Mouse (Mus musculus) T-helper 2 cell (primary cell): Measurements from ENCODE around the gene Adcy10.

Source experiments
- in situ Hi-C: fragments of 300-600 bp; cut with MboI, MseI; formaldehyde crosslinking; loops from one replicate; pipeline ENCODE4 v1.15.1; 2025; ENCODE audit warnings: high pct_unique_total_duplicates

Gene Adcy10

GRCm38 (mm10) chr1:165484688-165485233 is at the start of gene Adcy10:
Gene Adcy10, plus strand, starts transcription at chr1:165485183.
- in situ Hi-C loops = no loop called here

DNA sequence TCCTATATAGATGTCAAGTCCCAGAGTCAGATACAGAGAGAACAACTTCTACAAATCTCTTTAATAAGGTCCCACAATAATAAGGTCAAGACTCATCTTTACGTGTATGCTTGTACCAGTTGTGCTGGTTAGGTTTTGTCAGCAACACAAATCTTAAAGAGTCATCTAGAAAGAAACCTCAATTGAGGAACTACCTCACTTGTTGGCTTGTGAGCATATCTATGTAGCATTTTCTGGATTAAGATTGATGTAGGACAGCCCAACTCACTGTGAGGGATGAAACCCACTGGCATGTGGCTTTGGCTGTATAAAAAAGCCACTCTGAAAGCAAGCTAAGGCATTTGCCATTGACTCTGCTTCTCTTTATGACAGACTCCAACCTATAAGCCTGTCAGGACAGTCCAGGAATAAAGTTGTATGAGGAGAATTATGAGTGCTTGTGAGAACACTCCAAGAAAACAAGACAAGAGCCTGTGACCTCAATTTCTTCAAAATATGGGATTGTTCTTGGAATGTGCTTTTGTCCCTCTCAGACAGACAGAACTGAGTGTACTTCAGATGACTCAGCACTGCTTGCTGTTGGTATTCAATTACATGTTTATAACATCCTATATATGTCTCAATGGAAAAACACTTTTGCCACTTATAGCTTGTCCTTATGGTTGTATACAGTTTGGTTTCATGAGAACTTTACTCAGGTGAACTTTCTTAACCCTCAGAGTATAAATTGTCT is 46.5 kb upstream of the Adcy10 start:
- in situ Hi-C loops = no loop called here

- in situ Hi-C loops = no loop called here
Observed at GRCm38 (mm10) chr1:165440788-165441187, 44.2 kb upstream of the Adcy10 start.

DNA sequence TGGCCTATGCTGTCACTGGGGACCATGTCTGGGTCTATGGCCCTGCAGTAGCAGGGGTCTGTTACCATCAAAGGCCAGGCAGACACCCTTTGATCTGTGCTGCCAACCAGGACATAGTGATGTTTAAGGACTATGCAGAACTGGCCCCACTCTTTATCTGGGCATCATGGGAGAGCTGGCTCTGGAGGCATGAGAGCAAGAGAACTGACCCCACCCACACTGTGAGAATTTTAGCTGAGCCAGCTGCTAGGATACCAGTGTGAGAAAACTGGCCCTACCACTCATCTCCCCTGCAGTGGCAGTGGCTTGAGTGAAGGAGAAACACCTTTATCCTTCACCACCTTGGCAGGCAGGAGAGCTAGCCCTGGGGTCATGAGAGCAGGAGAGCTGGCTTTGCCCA is 43.8 kb upstream of the Adcy10 start:
- in situ Hi-C loops = no loop called here

GRCm38 (mm10) chr1:165441719-165442118 is 43.3 kb upstream of the Adcy10 start:
- in situ Hi-C loops = no loop called here

DNA sequence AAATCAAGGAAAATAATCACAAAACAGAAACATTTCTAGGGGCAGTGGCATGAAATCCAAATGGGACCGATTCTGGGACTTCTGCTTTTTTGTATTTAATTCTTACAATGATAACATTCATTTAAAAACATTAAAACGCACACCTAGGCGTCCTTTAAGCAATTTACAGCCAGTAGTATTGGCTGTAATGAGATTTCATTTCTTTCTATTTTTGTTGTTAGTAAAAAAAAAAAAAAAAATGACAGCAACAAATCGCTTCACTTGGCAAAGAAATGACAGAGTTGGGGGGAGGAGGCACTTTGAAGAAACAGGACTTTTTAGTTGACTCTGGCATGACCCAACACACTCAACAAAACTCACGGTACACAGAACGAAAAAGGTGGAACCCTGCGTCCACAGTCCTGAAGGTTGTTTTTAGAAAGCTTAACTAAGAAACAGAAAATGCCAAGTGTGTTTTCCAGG is 25.9 kb upstream of the Adcy10 start:
- in situ Hi-C loops = loop anchor here (10.0 kb wide), 1 partner anchor 916 kb away; the partner anchor contains the start of gene Tada1

- in situ Hi-C loops = loop anchor here (10.0 kb wide), 1 partner anchor 915 kb away; the partner anchor contains the start of gene Tada1
Observed at GRCm38 (mm10) chr1:165459503-165460181, 25.3 kb upstream of the Adcy10 start.

GRCm38 (mm10) chr1:165460360-165460800 is 24.6 kb upstream of the Adcy10 start, which contains the start of the genes Dcaf6 and Mpc2:
Gene Dcaf6, minus strand, starts transcription at chr1:165460475.
Gene Mpc2, plus strand, starts transcription at chr1:165460637.
- in situ Hi-C loops = no loop called here

DNA sequence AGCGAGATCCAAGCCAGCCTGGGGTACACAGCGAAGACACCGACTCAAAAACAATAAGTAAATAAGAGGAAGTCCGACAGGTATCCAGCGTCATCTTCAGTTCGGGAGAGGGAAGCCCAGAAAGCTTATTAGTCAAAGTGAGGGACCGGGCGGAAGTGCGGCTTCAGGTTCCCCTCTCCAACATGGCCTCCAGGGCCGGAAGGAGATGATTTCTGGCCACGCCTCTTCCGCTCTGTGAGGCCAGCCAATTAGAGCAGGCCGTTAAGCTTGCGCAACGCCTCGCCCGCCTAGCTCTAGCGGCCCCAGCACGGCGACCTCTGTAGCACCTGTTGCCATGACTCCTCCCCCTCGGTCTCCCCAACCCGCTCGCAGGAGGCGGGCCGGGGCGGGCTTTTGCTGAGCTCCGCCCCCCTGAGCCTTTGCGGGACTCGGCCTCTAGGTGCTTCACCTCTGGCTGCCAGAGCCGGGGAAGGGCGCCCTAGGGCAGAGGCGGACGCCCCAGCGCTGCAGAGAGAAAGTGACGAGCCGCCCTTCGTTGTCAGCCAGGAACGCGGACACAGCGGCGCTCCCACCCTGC is 24.1 kb upstream of the Adcy10 start:
- in situ Hi-C loops = no loop called here

DNA sequence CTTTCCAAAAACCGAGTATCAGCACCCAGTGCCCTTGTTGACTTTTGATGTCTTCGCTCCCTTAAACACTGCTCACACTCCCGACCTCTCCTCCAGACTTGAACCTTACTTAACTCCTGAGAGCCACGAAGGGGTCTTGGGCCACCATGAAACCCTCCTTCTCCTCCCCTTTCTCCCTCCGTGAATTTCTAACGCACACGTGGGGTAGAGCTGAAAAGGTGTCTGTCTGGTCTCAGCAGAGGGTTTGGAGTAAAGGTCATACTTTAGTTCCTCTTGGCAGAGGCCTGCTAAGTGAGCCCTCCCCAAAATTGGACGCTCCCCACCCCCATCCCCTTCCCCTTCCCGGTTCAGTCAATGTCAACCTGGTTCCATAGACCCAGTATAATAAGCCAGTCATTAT is 23.3 kb upstream of the Adcy10 start:
- in situ Hi-C loops = no loop called here

- in situ Hi-C loops = no loop called here
Observed at GRCm38 (mm10) chr1:165462861-165463260, 22.1 kb upstream of the Adcy10 start.

- in situ Hi-C loops = no loop called here
Observed at GRCm38 (mm10) chr1:165464574-165464973, 20.4 kb upstream of the Adcy10 start.

DNA sequence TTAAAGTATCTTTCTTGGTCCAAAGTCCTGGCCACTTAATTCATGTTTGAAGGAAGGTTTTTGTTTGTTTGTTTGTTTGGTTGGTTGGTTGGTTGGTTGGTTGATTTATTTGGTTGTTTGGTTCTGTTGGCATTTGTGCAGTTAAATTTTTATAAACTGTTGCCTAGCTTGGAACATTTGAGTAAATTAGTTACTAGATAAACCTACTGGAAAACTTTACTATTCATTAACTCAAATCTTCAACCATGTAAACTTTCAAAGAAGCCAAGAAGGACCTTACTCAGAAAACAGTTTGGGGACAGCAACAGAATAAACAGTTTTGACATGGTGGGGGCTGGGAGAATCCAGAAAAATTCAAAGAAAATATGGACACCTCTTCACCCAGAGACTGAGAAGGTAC is 16.0 kb upstream of the Adcy10 start:
- in situ Hi-C loops = no loop called here

GRCm38 (mm10) chr1:165469717-165470116 is 15.3 kb upstream of the Adcy10 start:
- in situ Hi-C loops = no loop called here

- in situ Hi-C loops = no loop called here
Observed at GRCm38 (mm10) chr1:165471490-165471889, 13.5 kb upstream of the Adcy10 start.

- in situ Hi-C loops = no loop called here
Observed at GRCm38 (mm10) chr1:165486108-165486507, 1.1 kb downstream of the Adcy10 start.

DNA sequence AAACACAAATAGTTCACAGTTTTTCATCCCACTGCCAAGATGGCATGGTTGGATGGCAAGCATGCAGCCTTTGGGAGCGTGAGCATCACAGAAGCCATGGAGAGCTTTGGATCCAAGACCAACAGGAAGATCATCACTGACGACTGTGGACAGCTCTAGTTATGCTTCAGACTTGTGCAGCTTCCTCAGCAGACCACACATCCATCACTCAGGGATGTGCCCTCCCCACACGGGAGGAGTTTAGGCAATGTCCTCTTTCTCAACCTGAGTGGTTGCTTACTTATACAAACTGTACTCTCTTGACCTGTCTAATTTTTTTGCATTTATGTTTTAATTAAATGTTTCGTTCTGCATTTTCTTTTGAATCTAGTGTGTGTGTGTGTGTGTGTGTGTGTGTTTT is 4.2 kb downstream of the Adcy10 start:
- in situ Hi-C loops = no loop called here

DNA sequence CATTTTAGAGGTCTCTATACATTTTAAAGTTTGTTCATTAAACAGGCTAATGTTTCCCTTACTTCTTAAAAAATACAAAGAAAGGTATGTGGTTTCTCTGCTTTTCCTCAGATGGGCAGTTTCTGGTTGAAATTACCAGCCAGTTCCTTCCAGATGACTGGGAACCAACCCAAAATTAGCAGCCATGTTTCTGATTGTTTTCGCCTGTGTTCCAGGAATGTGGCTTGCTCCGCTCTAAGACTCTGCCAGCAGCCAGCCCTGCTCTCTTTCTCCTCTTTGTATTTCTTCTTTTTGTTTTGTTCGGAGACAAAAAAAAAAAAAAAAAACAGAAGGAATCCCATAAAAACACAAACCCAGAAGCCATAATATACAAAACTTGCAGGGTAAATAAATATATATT is 13.9 kb downstream of the Adcy10 start:
- in situ Hi-C loops = no loop called here

DNA sequence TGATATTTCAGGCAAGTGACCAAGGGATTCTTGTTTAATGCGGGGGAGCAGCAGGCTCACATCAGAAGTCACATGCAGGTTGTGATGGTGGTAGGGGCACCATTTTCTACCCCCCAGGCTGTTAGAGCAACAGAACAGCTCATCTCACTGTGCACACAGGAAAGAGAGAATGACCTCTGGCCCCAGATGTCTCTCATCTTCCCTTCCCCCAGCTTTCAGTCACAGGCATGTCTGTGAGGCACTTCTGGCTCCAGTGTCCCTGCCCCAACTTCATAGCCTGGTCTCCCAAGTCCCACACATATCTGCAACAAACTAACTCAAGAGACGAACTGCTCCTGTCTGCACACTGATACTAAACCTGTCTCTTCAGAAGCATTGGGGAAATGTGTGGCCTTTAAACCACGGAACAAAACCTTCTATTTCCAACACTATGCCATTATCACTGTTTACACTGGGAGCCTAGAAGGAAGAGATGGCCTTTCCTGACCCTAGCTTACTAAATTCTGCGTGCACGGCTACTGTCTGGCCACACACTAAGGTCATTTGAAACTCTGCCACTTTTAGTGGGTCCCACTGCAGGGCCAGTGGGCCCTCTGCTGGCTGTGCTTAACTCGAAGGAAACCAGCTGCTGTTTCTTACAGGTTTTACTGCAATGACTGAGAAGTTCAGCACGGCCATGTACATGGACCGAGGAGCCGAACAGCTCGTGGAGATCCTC is 18.5 kb downstream of the Adcy10 start:
- in situ Hi-C loops = loop anchor here (5.0 kb wide), 1 partner anchor 54 kb away; no protein-coding TSS in a partner anchor

- in situ Hi-C loops = no loop called here
Observed at GRCm38 (mm10) chr1:165506303-165506702, 21.3 kb downstream of the Adcy10 start.

DNA sequence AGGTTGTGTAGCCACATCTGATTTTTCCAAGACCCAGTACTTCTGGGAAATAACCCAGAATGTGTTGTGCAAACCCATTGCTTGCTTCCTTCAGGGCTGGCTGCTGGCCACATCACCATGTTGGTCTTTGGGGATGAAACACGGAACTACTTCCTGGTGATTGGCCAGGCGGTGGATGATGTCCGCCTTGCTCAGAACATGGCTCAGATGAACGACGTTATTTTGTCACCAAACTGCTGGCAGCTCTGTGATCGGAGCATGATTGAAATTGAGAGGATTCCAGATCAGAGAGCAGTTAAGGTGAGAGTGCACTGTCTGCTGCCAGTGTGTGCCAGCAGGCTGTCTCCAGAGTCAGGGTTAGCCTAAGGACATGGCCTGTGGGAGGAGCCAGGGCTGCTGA is 25.2 kb downstream of the Adcy10 start:
- in situ Hi-C loops = no loop called here
